Mouse (Mus musculus) lung, postnatal 0 days (tissue): Measurements from ENCODE around the gene Tcte3.

Source experiments
- CTCF ChIP-seq: IDR thresholded peaks from 2 replicates; pipeline ENCODE4 v1.5.1; 2016; ENCODE audit warnings: antibody characterized with exemption, mild to moderate bottlenecking
- EP300 ChIP-seq: IDR thresholded peaks from 2 replicates; pipeline ENCODE4 v1.6.1; 2016; ENCODE audit warnings: antibody characterized with exemption, mild to moderate bottlenecking, control low read depth

- TF ChIP-seq EP300 = no peak
- no peak for TF ChIP-seq CTCF
Measured at GRCm38 (mm10) chr17:15085006-15085405, 43.7 kb upstream of the Tcte3 start.
